Mouse (Mus musculus) thymus, postnatal 25 days (tissue): Measurements from ENCODE around the gene Ptma.

Source experiments
- DNase-seq: peaks from one replicate; pipeline ENCODE4 v3.0.0; 2022

Gene Ptma

DNA sequence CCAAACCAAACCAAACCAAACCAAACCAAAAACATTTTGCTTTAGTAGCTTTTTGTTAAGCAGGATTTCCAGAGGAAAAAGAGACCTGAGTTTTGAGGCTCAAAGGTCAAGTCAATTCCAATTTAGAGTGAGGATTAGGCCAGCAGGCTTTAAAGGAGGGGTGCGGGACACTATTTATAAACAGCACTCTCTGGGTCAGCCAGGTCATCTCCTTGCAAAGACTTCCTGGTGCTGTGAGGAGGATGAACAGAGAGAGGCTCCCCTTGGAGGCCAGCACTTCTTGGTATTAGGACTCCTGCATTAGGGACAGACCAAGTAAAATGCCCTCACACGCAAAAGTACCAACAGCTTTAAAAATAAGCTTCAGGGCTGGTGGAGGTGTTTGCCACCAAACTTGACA, 25.4 kb downstream of the Ptma start:
- DNase-seq = no peak

DNA sequence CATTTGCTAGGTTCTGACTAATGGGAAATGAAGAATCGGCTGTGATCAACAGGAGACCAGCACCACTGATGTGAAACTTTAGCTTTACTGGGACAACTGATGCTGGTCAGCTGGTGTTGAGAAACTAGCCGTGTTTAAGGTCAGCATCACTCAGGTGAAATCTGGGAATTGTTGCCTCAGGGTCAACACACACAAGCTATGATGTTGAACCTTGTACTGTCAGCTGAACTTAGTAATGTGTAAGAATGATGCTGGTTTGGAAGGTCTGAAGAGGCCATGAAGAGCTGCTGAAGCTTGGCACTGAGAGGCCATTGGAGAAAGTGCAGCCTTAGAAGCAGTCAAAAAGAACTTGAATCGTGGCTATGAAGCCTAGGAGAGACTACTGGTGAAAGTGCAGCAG, 29.1 kb downstream of the Ptma start:
- DNase-seq = no peak

DNA sequence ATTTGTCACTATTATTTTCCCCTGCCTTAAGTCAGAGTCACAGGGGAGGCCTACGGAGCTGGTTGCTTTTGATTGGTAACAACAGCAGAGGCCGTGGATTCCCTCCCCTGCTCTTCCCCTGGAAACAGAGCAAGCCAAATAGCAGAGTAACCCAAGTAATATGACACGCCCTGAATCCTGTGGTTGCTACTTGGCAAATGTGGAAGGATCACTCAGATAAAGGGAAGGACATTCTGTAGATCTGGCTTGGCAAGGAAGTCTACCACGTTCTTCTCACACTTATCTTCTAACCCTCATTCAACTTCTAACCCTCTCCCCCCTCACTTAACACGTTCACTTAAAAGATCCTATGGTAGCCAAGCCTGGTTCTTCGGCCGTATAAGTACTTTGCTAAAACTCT, 31.3 kb downstream of the Ptma start:
- DNase-seq = no peak

DNA sequence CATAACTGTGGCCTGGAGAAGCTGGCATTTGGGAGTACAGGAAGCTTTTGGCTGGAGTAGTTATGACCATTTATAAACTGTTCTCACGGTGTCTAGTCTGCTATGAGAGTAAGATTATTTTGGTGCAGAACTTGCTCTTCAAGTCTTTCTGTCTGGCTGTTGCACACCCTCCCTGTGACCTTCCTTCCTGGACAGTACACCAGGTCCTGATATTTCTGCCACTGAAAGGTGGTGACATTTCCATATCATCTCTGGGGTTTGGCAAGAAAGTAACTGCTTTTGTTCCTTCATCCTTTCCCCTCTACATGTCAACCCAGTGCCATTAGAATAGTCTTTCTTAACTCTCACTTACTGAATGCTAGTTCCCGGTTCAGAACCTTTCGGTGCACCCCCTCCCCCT, 32.7 kb downstream of the Ptma start:
- DNase-seq = no peak

DNA sequence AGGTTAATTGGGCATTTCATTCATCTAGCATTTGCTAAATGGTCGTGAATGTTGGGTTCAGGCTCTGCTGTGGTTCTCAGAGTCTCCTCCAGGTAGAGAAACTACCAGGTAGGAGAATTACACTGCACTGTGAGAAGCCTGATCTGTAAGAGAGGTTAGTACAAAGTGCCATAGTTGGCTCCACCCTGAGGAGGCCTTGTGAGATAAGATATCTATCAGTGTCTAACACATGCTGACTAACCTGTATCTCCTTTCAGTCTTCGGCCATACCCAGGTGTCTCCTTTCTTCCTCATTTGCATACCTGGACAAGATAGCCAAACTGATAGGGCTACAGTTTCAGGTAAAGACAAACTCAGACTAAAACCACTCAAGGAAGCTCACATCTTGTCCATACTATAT, 36.1 kb downstream of the Ptma start:
- DNase-seq = no peak

DNA sequence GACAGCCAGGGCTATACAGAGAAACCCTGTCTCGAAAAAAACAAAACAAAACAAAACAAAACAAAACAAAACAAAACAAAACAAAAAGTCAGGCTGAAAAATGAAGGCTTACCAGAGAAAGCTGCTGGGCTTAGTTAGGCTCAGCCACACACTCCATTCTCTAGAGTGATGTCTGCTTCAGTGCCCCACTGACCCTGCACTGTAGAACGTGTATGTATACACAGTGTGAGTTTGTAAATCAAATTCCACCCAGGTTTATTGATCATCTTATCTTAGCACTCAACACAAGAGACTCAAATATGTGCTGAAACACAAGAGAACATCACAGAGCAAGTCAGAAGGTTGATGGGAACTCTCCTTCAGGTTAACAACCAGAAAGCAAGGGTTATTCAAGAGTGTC, 41.9 kb downstream of the Ptma start:
- no peak for DNase-seq

DNA sequence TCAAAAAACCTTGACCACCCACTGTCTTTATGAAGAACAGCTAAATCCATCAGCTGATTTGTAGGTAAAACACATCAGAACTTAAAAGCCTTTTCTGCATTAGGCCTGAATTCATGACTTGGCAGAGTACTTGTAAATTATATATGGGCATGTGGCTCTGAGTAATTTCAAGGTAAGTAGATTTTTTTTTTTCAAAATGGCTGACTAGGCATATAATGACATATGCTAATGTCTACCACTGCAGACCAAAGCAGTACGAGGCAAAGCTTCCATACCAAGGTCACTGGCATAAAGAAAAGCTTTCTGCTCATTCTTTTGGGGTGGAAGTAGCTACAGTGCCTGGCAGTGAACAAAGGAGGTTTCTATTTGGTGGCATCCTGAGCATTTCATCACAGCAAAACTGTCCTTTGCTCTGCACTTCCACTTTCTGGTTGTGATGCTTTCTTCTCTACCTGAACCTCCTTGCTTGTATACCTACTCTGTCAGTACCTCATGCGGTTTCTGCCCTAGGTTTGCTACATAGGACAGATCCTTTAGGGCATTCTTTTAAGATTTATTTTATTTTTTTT, 42.9 kb downstream of the Ptma start:
- DNase-seq = no peak

DNA sequence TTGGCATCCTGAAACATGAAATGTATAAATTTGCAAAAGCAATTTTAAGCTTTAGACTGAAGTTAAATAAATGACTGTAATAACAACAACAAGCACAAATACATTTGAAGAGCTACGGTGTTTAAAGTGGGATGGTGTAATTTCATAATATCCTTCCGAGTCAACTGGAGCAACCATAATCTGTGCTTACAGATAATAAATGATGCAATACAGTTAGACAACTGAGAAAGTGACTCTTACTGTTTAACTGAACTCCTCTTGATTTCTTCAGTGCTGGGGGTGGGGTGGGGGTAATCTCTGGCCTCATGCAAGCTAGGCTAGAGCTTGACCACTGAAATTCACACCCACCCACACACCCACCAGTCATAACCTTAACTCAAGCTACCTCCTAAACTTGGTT, 44.9 kb downstream of the Ptma start:
- DNase-seq = no peak

DNA sequence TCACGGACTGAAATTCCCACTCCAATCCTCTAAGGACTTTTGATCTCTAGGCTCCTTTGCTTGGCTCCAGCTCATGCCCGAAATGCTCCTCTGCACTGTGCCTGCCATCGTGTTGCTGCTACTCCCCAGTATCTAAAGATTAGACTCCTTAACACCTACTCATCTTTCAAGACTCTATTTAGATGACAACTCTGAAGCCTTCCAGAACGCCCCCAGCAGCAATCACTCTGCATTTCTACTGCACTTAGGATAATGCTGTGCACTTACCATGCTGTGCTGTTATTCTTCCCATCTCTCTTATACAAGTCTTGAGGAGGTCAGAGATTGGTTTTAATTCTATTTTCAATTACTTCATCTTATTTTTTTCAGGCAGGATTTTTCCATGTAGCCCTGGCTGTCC, 45.4 kb downstream of the Ptma start:
- no peak for DNase-seq
